Mouse (Mus musculus) cerebellum, postnatal 36 days (tissue): Measurements from ENCODE around the gene Fam198b.
"Not testable (repeated sequence)": the region's sequence is repeated elsewhere in the genome, so short reads cannot be mapped to it uniquely, and the experiment has no call there.

Experiments
- DNase-seq, 2 experiments: peaks; one replicate each; pipeline ENCODE4 v3.0.0; 2021 to 2022; ENCODE audit warnings: mixed read lengths in 2 of 2

Gene Fam198b

GRCm38 (mm10) chr3:79928409-79928808 is 44.1 kb downstream of the Fam198b start:
- DNase-seq, result no peak

GRCm38 (mm10) chr3:79930141-79930744 is 45.9 kb downstream of the Fam198b start:
- DNase-seq, result no peak

GRCm38 (mm10) chr3:79936213-79936612 is 51.9 kb downstream of the Fam198b start:
- no peak for DNase-seq

GRCm38 (mm10) chr3:79936730-79937447 is 52.6 kb downstream of the Fam198b start:
- no peak for DNase-seq

GRCm38 (mm10) chr3:79947736-79948135 is 63.4 kb downstream of the Fam198b start:
- no peak for DNase-seq

GRCm38 (mm10) chr3:79948151-79948550 is 63.8 kb downstream of the Fam198b start:
- no peak for DNase-seq

GRCm38 (mm10) chr3:79953164-79953759 is 68.9 kb downstream of the Fam198b start:
- DNase-seq, result no peak

GRCm38 (mm10) chr3:79955262-79955661 is 70.9 kb downstream of the Fam198b start:
- DNase-seq, result no peak

GRCm38 (mm10) chr3:79956792-79957191 is 72.5 kb downstream of the Fam198b start:
- no peak for DNase-seq

- no peak for DNase-seq
Measured at GRCm38 (mm10) chr3:79957752-79958151, 73.4 kb downstream of the Fam198b start.

GRCm38 (mm10) chr3:79966709-79967108 is 82.4 kb downstream of the Fam198b start:
- DNase-seq, result no peak

- DNase-seq, result no peak
Measured at GRCm38 (mm10) chr3:79967346-79967745, 83.0 kb downstream of the Fam198b start.

- no peak for DNase-seq
Measured at GRCm38 (mm10) chr3:79968426-79968825, 84.1 kb downstream of the Fam198b start.

GRCm38 (mm10) chr3:79969536-79969935 is 85.2 kb downstream of the Fam198b start:
- not testable (repeated sequence) for DNase-seq

- no peak for DNase-seq
Measured at GRCm38 (mm10) chr3:79970070-79970469, 85.7 kb downstream of the Fam198b start.

GRCm38 (mm10) chr3:79970498-79970897 is 86.2 kb downstream of the Fam198b start:
- no peak for DNase-seq

- DNase-seq, result no peak
Measured at GRCm38 (mm10) chr3:79971542-79971941, 87.2 kb downstream of the Fam198b start.

GRCm38 (mm10) chr3:79976786-79977185 is 92.5 kb downstream of the Fam198b start:
- no peak for DNase-seq

GRCm38 (mm10) chr3:79977656-79978450 is 93.5 kb downstream of the Fam198b start:
- no peak for DNase-seq

GRCm38 (mm10) chr3:79980714-79981113 is 96.4 kb downstream of the Fam198b start:
- DNase-seq, result no peak

- no peak for DNase-seq
Measured at GRCm38 (mm10) chr3:79983961-79984419, 99.7 kb downstream of the Fam198b start.

- no peak for DNase-seq
Measured at GRCm38 (mm10) chr3:79984542-79984941, 100.2 kb downstream of the Fam198b start.

GRCm38 (mm10) chr3:79989250-79989649 is 104.9 kb downstream of the Fam198b start:
- no peak for DNase-seq
